Mouse (Mus musculus): ENCODE measurements around the gene Il1rap.

The Il1rap gene

GRCm38 (mm10) chr16:26728139-26728538, 146.6 kb downstream of the Il1rap start:
- DNase-seq (ENCODE audit: low spot score): no peak

GRCm38 (mm10) chr16:26730941-26731340, 149.4 kb downstream of the Il1rap start:
- DNase-seq (ENCODE audit: low spot score): no peak

- no peak for DNase-seq (ENCODE audit: low spot score)
Measured at GRCm38 (mm10) chr16:26732566-26732965, 151.1 kb downstream of the Il1rap start.

GRCm38 (mm10) chr16:26755381-26756155, 174.1 kb downstream of the Il1rap start:
- DNase-seq (ENCODE audit: low spot score): no peak

GRCm38 (mm10) chr16:26775976-26776375, 194.5 kb downstream of the Il1rap start:
- no peak for DNase-seq (ENCODE audit: low spot score)

GRCm38 (mm10) chr16:26777132-26777531, 195.6 kb downstream of the Il1rap start:
- DNase-seq (ENCODE audit: low spot score): no peak

All from urinary bladder, postnatal 14 days (tissue).